Mouse (Mus musculus) megakaryocyte, embryonic 14.5 days (primary cell): ENCODE data around the gene Hddc3. TPM values are rescaled to one million over a fixed set of nuclear protein-coding genes. Genes with fewer than 3 reads are reported as not detected.

Source experiments
- H3K27me3 ChIP-seq: replicated peaks from 2 replicates; pipeline ENCODE3; 2012; ENCODE audit warnings: inconsistent platforms
- H3K36me3 ChIP-seq: replicated peaks from 2 replicates; pipeline ENCODE3; 2012; ENCODE audit warnings: low read length, inconsistent platforms, mixed read lengths
- H3K4me1 ChIP-seq: 2 replicates; pipeline ENCODE4 v1.6.1; 2012; ENCODE audit warnings: inconsistent platforms
- H3K4me3 ChIP-seq: replicated peaks from 2 replicates; pipeline ENCODE3; 2012; ENCODE audit warnings: moderate library complexity, mild to moderate bottlenecking, inconsistent platforms
- H3K9me3 ChIP-seq: 2 replicates; pipeline ENCODE4 v1.6.1; 2012; ENCODE audit warnings: inconsistent platforms
- FLI1 ChIP-seq: IDR thresholded peaks from 2 replicates; pipeline ENCODE4 v1.6.1; 2012; ENCODE audit warnings: low read length, inconsistent platforms, mixed read lengths
- GATA1 ChIP-seq: IDR thresholded peaks from 3 replicates; pipeline ENCODE4 v1.6.1; 2012; ENCODE audit warnings: mixed read lengths, low read length, inconsistent platforms, borderline replicate concordance
- polyA plus RNA-seq: library from polyadenylated mRNA; stranded (reverse); fragments of >175 nt; gene quantifications from 2 replicates; pipeline ENCODE4 v1.2.3, GENCODE M21; 2012; ENCODE audit warnings: low replicate concordance; ENCODE audit not compliant: insufficient read depth

The Hddc3 gene
- polyA plus RNA-seq, 1 experiment = 104 TPM

DNA sequence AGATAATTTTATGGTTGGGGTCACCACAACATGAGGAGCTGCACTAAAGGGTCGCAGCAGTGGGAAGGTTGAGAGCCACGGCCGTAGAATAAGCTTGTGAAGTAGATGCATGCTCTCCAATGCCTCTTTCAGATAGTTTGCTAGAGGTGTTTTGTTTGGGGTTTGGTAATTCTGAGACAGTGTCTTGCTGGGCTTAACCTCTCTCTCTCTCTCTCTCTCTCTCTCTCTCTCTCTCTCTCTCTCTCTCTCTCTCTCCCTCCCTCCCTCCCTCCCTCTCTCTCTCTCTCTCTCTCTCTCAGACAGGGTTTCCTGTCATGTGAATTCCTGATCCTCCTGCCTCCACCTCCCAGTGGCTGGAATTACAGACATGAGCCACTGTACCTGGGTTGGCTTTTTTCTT lies 31.8 kb downstream of the Hddc3 start:
- TF ChIP-seq GATA1 (no peak), FLI1 (no peak)
- peaks cover 37% of the 10 kb centered on the region for H3K36me3 ChIP-seq
- no peaks in the 10 kb centered on the region for H3K9me3 ChIP-seq
- no peaks in the 10 kb centered on the region for H3K27me3 ChIP-seq
- H3K4me3 ChIP-seq = peak overlapping the region; percentile 85
- H3K4me1 ChIP-seq = peaks cover 86% of the 10 kb centered on the region

DNA sequence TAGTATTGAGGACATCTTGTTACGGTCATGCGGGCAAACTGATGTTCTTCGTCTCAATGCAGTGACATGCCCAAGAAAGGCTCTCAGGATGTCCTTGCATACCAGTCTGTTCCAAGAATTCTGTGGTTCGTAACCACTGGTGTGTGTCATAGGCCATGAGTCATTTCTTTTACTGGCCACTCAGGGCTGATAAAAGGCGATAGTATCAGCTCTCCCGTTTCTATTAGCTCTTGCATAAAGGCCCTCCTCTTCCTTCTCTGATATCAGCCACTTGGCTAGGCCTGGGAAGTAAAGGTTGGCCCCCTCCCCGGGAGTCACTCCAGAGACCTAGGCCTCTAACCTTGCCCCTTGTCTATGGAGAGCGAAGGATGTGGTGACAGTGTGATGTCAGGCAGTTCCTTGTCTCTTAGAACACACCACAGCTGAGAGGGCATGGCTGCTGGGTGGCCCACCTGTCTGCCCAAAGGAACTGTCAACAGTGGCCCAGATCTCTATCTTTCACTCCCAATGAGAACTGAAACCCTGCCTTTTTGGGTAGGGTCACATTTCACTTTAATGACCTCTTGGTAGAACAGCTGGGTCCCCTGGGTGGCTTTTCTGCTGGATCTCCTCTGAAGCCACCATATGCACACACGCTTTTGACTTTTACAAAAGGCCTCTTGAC lies 32.6 kb downstream of the Hddc3 start:
- Histone ChIP-seq H3K36me3 (peaks cover 45% of the 10 kb centered on the region), H3K4me1 (peaks cover 84% of the 10 kb centered on the region), H3K9me3 (no peaks in the 10 kb centered on the region), H3K27me3 (no peaks in the 10 kb centered on the region), H3K4me3 (peak overlapping the region; percentile 85)
- TF ChIP-seq GATA1 (peak; percentile 86), FLI1 (no peak)

GRCm38 (mm10) chr7:80376192-80376591 lies 33.3 kb downstream of the Hddc3 start:
- TF ChIP-seq FLI1 = no peak
- no peak for TF ChIP-seq GATA1
- Histone ChIP-seq H3K9me3 (no peaks in the 10 kb centered on the region), H3K27me3 (no peaks in the 10 kb centered on the region), H3K4me1 (peaks cover 89% of the 10 kb centered on the region), H3K4me3 (no peak overlapping the region), H3K36me3 (peaks cover 51% of the 10 kb centered on the region)

- peaks cover 87% of the 10 kb centered on the region for H3K4me1 ChIP-seq
Observed at GRCm38 (mm10) chr7:80377471-80377870, 34.6 kb downstream of the Hddc3 start.

GRCm38 (mm10) chr7:80379531-80379930 lies 36.6 kb downstream of the Hddc3 start:
- Histone ChIP-seq H3K27me3 (no peaks in the 10 kb centered on the region), H3K36me3 (peaks cover 83% of the 10 kb centered on the region)

More at GRCm38 (mm10) chr7:80377471-80377870, 34.6 kb downstream of the Hddc3 start:
- H3K9me3 ChIP-seq = no peaks in the 10 kb centered on the region
- H3K4me3 ChIP-seq = no peak overlapping the region
- peaks cover 64% of the 10 kb centered on the region for H3K36me3 ChIP-seq
- H3K27me3 ChIP-seq = no peaks in the 10 kb centered on the region
- no peak for TF ChIP-seq GATA1
- TF ChIP-seq FLI1 = no peak

DNA sequence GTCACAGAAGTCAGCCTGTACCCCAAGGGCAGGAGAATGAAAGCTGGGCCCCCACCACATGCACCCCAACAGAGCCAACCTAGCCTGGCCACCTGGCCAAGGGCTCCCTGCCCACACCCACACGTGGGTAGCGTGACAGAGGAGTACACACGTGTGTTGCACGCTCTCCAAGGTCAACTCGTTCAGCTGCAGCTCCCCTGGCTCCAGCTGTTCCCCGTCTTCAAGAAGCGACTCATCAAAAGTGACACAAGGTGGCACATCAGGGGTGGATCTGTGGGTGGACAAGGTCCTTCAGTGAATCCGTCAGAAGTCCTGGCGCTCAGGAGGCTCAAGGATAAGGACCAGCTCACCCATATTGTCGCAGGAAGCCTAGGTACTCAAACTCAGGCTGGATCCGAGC lies 40.0 kb downstream of the Hddc3 start:
- Histone ChIP-seq H3K36me3 (peaks cover 83% of the 10 kb centered on the region), H3K9me3 (no peaks in the 10 kb centered on the region), H3K4me3 (no peak overlapping the region), H3K27me3 (no peaks in the 10 kb centered on the region), H3K4me1 (peaks cover 77% of the 10 kb centered on the region)
- TF ChIP-seq FLI1 (no peak), GATA1 (no peak)

More at GRCm38 (mm10) chr7:80379531-80379930, 36.6 kb downstream of the Hddc3 start:
- H3K9me3 ChIP-seq = no peaks in the 10 kb centered on the region
- no peak overlapping the region for H3K4me3 ChIP-seq
- TF ChIP-seq GATA1 (no peak), FLI1 (no peak)
- H3K4me1 ChIP-seq = peaks cover 84% of the 10 kb centered on the region

DNA sequence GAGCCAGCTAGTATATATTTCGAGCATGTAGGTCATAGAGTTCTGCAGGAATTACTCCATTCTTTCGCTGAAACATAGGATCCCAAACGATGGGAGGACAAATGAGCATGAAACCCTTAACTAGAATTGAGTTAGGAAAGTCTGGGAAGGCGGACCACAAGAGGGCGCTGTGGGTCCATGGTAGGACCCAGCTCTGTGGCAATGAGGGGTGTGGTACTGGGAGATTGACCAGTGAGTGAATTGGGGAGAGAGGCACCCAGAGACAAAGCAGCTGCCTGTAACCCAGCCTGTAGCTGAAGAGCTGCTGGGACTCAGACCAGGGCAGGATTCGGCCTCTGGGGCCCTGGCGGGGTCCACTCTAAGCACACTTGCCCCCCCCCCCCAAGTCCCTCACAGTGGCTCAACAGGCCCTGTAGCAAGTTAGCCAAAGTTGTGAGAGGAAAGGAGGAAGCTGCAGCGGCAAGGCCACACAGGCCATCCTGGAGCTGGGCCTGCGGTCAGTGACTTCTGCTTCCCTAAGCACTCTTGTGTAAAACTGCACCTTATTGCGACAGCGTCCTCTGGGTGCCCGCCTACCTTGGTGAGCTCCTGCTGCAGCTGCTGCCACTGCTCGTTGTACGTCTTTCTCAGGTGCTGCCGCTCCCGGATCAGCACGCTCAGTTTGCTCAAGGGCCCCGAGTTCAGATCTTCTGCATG lies 43.5 kb downstream of the Hddc3 start:
- Histone ChIP-seq H3K27me3 (no peaks in the 10 kb centered on the region), H3K36me3 (peaks cover 78% of the 10 kb centered on the region), H3K4me3 (peak overlapping the region; percentile 95), H3K4me1 (peaks cover 88% of the 10 kb centered on the region), H3K9me3 (no peaks in the 10 kb centered on the region)
- no peak for TF ChIP-seq FLI1
- no peak for TF ChIP-seq GATA1

DNA sequence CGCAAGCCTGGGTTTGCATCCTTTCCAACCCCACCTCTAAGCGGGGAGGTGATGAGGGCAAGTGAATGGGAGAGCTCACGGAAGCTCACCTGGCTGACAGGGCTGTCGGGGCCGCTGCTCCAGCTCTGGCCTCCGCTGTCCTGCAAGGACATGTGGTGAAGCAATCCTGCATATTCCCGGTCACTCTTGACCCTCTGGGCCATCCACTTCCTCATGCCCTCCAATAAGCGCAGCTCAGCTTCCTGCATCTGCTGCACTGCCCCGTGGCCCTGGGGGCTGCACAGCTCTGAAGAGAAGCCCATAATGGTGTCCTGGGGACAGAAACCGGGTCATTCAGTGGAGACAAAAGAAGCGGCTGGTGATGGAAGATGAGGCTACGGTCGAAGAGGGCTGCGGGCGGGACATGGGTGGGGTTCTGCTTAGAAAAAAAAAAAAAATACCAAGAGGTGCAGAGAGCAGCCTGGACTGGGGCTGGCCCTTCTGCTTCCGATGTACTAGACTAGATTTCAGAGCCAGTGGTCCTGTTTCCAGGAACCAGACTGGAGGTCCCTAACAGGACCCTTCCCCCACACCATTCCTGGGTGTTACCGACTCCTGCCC lies 44.2 kb downstream of the Hddc3 start:
- Histone ChIP-seq H3K36me3 (peaks cover 78% of the 10 kb centered on the region), H3K4me1 (peaks cover 85% of the 10 kb centered on the region), H3K27me3 (no peaks in the 10 kb centered on the region), H3K4me3 (peak overlapping the region; percentile 95), H3K9me3 (no peaks in the 10 kb centered on the region)
- TF ChIP-seq FLI1 = no peak
- TF ChIP-seq GATA1 = no peak

DNA sequence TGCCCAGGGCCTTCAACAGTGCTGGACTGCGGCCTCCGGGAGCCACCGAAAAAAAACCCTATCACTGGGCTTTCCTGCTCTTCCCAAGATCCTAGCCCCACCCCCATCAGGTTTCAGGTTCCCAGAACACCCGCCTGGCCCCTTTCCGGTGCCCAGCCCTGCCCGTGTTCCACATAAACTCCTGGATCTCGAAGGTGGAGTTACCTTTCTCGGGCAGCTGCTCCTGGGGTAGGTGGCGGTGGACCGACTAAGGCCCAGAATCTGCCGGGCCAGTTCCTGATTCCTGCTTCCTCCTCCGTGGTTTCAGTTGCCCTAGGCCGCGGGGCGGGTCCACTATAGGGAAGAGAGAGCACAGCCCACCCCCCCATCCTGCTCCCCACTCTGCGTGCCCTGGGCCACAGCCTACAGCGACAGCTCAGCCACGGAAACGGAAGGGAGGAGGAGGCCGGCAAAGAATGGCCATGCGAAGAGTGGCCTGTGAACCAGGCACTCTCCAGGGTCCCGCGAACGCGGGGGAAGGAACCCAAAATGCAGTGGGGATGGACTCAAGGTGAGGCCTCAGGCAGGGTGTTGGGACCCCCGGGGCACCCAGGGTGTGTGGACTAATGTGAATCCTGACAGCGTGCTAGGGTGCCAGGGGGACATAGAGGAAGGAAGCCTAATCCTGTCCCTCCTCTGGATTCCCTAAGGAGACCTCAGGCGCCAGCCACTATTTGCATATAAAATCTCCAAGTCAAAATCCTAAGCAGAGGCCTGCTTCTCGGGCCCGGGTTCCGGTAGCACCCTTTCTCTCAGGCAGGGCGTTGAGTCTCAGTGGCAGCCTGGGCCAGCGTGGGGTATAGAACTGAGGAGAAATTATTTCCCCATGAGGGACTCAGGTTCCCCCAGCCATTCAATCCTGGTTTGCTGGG lies 45.0 kb downstream of the Hddc3 start, which contains the start of gene Fes:
Fes (minus strand) TSS at position 314 of the 911 bp plus-strand sequence.
- no peaks in the 10 kb centered on the region for H3K9me3 ChIP-seq
- TF ChIP-seq GATA1 = no peak
- TF ChIP-seq FLI1 = no peak
- peaks cover 78% of the 10 kb centered on the region for H3K36me3 ChIP-seq
- peaks cover 84% of the 10 kb centered on the region for H3K4me1 ChIP-seq
- H3K27me3 ChIP-seq = no peaks in the 10 kb centered on the region
- H3K4me3 ChIP-seq = peak within 1 kb of the TSS; percentile 95

DNA sequence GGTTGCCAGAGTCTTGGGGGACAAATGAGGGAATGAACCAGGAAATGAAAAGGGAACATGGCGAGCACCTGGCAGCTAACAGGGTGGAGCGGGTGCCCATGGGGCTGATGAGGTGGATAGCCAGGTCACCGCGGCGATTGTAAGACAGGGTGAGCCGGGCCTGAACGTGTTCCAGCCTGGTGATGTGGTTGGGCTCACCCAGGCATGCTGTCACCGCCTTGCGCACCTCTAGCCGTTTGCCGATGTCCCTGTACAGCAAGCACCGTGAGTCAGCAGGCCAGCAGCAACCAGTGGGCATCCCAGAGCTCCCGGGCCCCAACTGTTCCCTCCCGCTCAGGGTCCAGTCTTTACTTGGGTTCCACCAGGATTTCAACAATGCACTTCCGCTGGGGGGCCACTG lies 49.2 kb downstream of the Hddc3 start:
- Histone ChIP-seq H3K4me3 (peak overlapping the region; percentile 34), H3K4me1 (peaks cover 74% of the 10 kb centered on the region), H3K9me3 (no peaks in the 10 kb centered on the region), H3K36me3 (peaks cover 83% of the 10 kb centered on the region), H3K27me3 (no peaks in the 10 kb centered on the region)
- TF ChIP-seq GATA1 (no peak), FLI1 (no peak)
